Mouse (Mus musculus) right cerebral cortex, postnatal 25 days (tissue): ENCODE results near the gene Pspc1.
"Not testable (repeated sequence)": the region's sequence is repeated elsewhere in the genome, so short reads cannot be mapped to it uniquely, and the experiment has no call there.

Source experiments
- DNase-seq: peaks from one replicate; pipeline ENCODE4 v3.0.0; 2022

Gene Pspc1

GRCm38 (mm10) chr14:56778200-56778932, at the start of gene Pspc1:
Pspc1 (minus strand) TSS chr14:56778316.
- DNase-seq: peak; percentile 97

DNA sequence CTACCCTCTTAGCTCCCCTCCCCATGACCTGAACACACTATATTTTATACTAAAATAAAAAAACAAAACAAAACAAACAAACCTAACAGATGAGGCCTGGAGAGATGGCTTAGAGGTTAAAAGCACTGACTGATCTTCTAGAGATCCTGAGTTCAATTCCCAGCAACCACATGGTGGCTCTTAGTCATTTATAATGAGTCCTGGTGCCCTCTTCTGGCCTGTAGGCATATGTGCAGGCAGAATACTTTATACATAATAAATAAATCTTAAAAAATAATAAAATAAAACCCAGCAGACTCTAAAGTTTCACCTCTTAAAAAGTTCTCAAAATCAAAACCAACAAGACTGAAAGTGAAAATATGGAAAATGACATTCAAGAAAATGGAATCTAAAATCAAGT, 46.4 kb upstream of the Pspc1 start:
- no peak for DNase-seq

DNA sequence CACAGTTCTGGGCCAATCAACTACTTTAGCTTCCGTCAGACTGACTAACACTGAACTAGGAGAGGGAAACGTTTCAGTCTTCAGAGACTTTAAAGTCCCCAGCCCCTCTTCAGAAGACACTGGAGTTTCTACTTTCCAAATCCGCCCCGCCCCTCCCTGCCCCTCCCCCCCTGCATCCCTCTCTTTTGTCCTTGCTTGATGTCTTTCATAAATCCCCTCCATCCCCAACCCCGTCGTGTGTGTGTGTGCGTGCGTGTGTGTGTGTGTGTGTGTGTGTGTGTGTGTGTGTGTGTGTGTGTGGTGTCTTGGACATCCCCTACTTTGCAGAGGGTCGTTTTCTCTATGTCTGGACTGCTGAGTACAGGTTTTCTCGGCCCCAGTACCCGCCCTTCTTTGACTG, 39.5 kb upstream of the Pspc1 start:
- no peak for DNase-seq

- no peak for DNase-seq
These were observed 39.0 kb upstream of the Pspc1 start for GRCm38 (mm10) chr14:56817131-56817530.

- no peak for DNase-seq
These were observed 38.4 kb upstream of the Pspc1 start for GRCm38 (mm10) chr14:56816541-56816940.

GRCm38 (mm10) chr14:56812520-56813036, 34.5 kb upstream of the Pspc1 start:
- DNase-seq: peak; percentile 56

- peak; percentile 90 for DNase-seq
These were observed 33.7 kb upstream of the Pspc1 start, which contains the start of gene Zmym5 for GRCm38 (mm10) chr14:56811701-56812339. Zmym5 (minus strand) TSS chr14:56811716.

GRCm38 (mm10) chr14:56810781-56811690, 32.9 kb upstream of the Pspc1 start:
- peak; percentile 25 for DNase-seq

- no peak for DNase-seq
These were observed 15.1 kb upstream of the Pspc1 start for GRCm38 (mm10) chr14:56793243-56793642.

GRCm38 (mm10) chr14:56784575-56784974, 6.5 kb upstream of the Pspc1 start:
- DNase-seq: no peak

GRCm38 (mm10) chr14:56778933-56779300, 801 bp upstream of the Pspc1 start:
- DNase-seq: no peak

GRCm38 (mm10) chr14:56777360-56778136, 568 bp downstream of the Pspc1 start:
- DNase-seq: peak; percentile 65

DNA sequence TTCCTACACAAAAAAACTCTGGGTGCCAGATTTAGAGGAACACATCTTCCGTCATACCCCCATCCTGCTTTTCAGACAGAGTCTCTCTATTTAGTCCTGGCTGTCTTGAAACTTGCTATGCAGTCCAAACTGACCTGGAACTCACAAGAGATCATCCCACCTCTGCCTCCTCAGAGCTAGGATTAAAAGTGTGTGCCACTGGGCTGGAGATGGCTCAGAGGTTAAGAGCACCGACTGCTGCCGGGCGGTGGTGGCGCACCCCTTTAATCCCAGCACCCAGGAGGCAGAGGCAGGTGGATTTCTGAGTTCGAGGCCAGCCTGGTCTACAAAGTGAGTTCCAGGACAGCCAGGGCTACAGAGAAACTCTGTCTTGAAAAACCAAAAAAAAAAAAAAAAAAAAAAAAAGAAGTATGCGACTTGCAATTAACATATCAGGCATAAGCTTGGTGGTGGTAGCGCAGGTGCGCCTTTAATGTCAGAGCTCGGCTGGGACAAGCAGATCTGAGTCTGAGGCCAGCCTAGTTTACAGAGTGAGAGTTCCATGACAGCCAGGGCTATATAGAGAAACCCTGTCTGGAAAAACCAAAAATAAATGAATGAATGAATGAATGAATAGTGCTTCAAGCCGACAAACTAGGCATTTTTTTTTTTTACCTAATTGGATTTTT, 1.4 kb downstream of the Pspc1 start:
- DNase-seq: no peak

DNA sequence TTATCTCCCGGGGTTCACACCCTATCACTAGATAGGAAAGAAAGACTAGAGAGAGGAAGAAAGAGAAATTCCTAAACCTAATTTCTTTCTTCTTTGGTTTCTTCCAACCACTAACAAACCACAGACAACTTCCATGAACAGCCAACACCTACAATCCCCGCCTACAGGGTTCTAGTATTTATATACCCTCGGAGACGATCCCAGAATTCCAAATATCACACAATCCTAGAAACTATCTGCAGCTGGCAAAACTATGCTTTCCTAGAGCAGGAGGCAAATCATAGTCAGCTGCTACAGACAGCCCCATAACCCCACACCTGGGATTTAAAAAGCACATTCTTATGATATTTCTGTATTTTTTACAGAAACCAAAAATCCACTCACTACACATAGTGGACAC, 2.7 kb downstream of the Pspc1 start:
- DNase-seq: no peak

DNA sequence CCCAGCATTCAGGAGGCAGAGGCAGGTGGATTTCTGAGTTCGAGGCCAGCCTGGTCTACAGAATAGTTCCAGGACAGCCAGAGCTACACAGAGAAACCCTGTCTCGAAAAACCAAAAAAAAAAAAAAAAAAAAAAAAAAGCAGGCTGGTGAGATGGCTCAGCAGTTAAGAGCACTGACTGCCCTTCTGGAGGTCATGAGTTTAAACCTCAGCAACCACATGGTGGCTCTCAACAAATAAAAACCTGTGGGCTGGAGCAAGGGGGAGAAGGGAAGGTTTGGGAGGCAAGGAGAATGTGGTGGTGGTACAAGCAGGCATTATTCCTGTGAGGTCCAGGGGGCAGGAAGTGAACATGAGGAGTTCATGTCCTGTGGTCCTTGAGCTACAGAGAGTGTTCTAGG, 11.7 kb downstream of the Pspc1 start:
- DNase-seq: not testable (repeated sequence)

- DNase-seq: not testable (repeated sequence)
These were observed 13.0 kb downstream of the Pspc1 start for GRCm38 (mm10) chr14:56765117-56765516.

GRCm38 (mm10) chr14:56751282-56751681, 26.8 kb downstream of the Pspc1 start:
- DNase-seq: no peak

DNA sequence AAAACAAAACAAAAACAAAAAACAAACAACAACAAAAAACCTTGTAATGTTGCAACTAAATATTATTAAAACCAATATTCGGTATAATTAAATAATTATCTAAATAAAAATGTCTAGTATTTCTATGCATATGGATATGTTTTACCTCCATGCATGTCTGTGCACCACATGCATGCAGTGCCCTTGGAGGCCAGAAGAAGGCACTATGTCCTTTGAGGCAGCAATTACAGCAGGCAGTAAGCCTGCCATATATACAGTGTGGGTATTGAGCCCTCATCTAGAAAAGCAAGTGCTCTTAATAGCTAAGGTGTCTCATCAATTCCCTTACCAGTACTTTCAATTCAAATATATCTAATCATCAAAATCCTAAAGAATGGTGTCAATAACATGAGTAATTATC, 37.9 kb downstream of the Pspc1 start:
- no peak for DNase-seq

DNA sequence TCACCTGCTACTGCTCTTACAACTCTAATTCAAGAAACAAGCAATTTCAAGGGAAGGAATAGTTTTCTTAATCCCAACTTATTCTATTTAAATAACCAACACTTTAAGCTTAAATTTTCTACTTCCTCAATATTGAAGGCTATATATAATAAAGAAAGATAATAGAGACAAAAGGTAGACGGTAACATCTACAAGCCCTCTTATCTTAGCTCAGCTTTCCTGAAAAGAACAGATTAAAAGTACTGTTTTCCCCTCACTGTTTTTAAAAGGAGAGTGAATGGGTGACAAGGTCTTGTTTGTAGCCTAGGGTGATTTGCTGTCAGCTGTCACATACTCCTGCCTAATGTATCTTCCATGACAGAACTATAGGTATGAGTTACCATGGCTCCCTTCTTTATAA, 51.6 kb downstream of the Pspc1 start:
- DNase-seq: no peak

DNA sequence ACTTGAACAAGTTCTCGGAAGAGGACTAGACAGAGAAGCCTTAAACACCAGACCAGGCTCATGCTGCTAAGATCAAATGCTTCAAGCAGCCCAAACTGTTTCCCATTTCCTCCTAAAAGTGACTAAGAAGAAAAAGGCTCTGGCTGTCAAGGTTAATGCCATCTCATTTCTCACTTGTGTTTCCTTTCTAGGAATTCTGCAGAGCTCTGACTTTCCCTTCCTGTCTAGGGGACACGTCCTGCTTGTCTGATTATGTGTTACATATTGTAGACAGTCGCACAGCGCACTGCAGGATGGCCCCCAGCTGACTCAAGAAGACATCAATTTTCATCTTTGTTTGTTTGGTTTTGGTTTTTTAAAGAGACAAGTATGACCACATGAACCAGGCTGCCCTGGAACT, 72.4 kb downstream of the Pspc1 start:
- no peak for DNase-seq

DNA sequence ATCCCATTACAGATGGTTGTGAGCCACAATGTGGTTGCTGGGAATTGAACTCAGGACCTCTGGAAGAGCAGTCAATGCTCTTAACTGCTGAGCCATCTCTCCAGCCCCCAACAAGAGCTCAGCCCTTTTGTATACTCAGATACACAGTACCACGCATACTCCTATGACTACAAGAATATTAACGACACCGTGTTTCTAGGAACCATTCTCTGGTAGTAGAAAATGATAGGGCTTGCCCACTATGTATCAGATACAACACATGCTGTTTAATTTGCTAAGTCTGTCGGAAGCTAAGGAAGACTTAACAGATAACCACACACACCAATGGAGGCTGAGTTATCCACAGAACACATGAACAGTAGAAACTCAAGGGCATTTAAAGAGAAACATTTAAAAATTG, 75.5 kb downstream of the Pspc1 start:
- DNase-seq: no peak

- DNase-seq: no peak
These were observed 80.3 kb downstream of the Pspc1 start for GRCm38 (mm10) chr14:56697836-56698235.
